Mouse (Mus musculus) E14TG2a.4 (cell line): ENCODE measurements around the gene Tmbim1.
A peak's percentile ranks its signal among the peaks of the same experiment; 100 is the strongest.

Experiments used
- H3K27me3 ChIP-seq: 2 replicates; pipeline ENCODE4 v1.6.1; 2014; ENCODE audit warnings: low read length, control low read depth; ENCODE audit not compliant: insufficient read depth
- H3K36me3 ChIP-seq: 2 replicates; pipeline ENCODE4 v1.6.1; 2014; ENCODE audit warnings: low read length, control low read depth; ENCODE audit not compliant: insufficient read depth
- H3K4me1 ChIP-seq: replicated peaks from 2 replicates; pipeline ENCODE4 v1.6.1; 2014; ENCODE audit warnings: low read depth, low read length, control low read depth
- H3K4me3 ChIP-seq: replicated peaks from 2 replicates; pipeline ENCODE4 v1.5.1; 2014; ENCODE audit warnings: mild to moderate bottlenecking, low read length
- H3K9me3 ChIP-seq: 2 replicates; pipeline ENCODE4 v1.6.1; 2014; ENCODE audit warnings: low read length, control low read depth
- CTCF ChIP-seq: conservative IDR thresholded peaks from 2 replicates; pipeline ENCODE4 v1.5.1; 2014; ENCODE audit warnings: low read length
- NANOG ChIP-seq: IDR thresholded peaks from 2 replicates; pipeline ENCODE4 v1.6.1; 2014; ENCODE audit warnings: borderline replicate concordance, low read length, mixed read lengths
- POU5F1 ChIP-seq: IDR thresholded peaks from 2 replicates; pipeline ENCODE4 v1.6.1; 2014; ENCODE audit warnings: low read length, borderline replicate concordance

The Tmbim1 gene

DNA sequence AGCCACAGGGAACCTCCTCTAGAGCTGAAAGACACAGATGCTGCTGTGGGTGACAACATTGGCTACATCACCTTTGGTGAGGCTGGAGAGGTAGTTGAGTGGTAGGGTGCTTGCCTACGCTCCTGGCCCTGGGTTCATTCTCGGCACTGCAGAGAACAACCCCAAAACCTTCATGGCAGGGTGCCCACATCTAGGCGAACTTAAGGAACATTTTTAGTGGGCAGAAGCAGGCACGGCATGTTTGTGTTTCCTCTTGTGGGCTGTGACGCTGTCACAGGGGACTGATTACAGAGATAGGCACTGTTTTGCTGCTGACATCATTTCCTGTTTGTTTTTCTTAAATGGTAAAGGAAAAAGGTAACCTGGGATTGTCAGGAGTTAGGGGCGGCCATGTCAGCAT is 42.9 kb downstream of the Tmbim1 start:
- Histone ChIP-seq H3K9me3 (no peaks in the 10 kb centered on the region), H3K36me3 (peaks cover 98% of the 10 kb centered on the region), H3K4me3 (no peak overlapping the region), H3K27me3 (no peaks in the 10 kb centered on the region), H3K4me1 (peaks cover 29% of the 10 kb centered on the region)
- no peak for TF ChIP-seq POU5F1
- no peak for TF ChIP-seq CTCF
- no peak for TF ChIP-seq NANOG

DNA sequence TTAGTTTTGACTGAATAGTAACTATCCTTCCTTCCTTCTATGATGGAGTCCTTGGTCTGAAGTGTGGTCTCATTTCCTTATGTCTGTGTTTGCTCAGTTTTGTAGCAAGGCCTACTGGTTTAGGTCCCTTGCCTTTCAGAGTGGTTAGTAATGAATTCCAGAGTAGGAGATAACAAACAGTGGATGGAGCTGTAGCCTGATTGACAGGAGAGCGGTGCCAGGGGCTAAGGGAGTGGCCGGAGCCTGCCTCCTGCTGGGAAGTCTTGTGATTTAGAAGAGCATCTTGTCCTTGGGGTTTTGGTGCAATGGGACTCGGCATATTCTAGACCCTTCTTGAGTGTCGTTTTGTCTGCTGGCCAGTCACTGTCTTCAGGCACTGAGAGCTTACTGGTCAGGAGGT is 48.6 kb downstream of the Tmbim1 start:
- H3K4me3 ChIP-seq: 0 out of 2 replicates have a peak overlapping the region, but pooled peaks have one; percentile 7
- no peaks in the 10 kb centered on the region for H3K27me3 ChIP-seq
- peaks cover 96% of the 10 kb centered on the region for H3K36me3 ChIP-seq
- peaks cover 62% of the 10 kb centered on the region for H3K4me1 ChIP-seq
- H3K9me3 ChIP-seq: no peaks in the 10 kb centered on the region
- TF ChIP-seq POU5F1 (no peak), NANOG (no peak), CTCF (no peak)

DNA sequence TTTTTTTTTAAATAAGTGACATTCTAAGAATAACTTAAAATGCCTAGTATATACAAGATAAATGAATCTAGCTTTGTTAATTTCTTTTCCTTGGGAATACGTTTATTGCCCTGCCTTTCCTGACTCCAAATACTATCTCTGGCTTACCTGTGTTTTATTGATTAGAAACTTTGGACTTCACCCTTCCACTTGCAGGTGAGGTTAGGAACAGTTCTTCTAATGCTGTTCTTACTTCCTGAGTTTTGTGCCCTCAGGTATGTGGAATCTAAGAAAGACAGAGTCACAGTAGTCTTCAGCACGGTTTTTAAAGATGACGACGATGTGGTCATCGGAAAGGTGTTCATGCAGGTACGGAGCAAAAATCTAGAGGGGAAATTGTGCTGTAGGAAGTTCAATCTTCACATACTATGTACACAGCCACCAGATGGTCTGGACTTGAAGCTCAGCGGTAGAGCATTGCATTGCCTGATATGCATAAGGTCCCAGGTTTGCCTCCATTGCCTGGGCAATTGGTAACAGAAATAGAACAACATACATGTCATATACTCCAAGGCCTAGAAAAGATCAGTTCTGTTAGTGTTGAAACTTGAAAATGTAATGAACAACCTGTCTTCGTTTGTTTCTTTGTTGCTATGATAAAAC is 49.6 kb downstream of the Tmbim1 start:
- H3K4me3 ChIP-seq: no peak overlapping the region
- H3K9me3 ChIP-seq: no peaks in the 10 kb centered on the region
- no peak for TF ChIP-seq NANOG
- TF ChIP-seq CTCF: no peak
- no peak for TF ChIP-seq POU5F1
- no peaks in the 10 kb centered on the region for H3K27me3 ChIP-seq
- peaks cover 72% of the 10 kb centered on the region for H3K4me1 ChIP-seq
- peaks cover 96% of the 10 kb centered on the region for H3K36me3 ChIP-seq

DNA sequence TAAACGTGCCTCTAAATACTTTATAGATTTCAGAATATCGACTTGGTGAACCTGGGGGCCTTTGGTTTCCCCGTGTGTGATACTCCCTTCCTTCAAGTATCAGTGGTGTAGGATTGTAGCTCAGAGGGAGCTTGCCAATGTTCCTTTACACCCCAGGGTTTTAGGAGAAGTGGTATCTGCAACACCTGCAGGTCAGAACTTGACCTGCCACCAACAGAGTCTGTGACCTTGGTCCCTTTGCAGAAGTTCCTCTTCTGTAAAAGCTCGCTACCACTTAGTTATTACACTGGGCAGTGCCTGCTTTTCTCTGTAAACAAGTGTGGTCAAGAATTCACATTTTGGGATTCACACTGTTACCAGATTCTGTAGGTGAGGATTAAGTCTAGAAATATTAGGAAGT is 55.3 kb downstream of the Tmbim1 start:
- Histone ChIP-seq H3K36me3 (peaks cover 78% of the 10 kb centered on the region), H3K27me3 (no peaks in the 10 kb centered on the region), H3K4me3 (no peak overlapping the region), H3K9me3 (no peaks in the 10 kb centered on the region), H3K4me1 (peaks cover 68% of the 10 kb centered on the region)
- TF ChIP-seq POU5F1 (no peak), NANOG (no peak), CTCF (no peak)

DNA sequence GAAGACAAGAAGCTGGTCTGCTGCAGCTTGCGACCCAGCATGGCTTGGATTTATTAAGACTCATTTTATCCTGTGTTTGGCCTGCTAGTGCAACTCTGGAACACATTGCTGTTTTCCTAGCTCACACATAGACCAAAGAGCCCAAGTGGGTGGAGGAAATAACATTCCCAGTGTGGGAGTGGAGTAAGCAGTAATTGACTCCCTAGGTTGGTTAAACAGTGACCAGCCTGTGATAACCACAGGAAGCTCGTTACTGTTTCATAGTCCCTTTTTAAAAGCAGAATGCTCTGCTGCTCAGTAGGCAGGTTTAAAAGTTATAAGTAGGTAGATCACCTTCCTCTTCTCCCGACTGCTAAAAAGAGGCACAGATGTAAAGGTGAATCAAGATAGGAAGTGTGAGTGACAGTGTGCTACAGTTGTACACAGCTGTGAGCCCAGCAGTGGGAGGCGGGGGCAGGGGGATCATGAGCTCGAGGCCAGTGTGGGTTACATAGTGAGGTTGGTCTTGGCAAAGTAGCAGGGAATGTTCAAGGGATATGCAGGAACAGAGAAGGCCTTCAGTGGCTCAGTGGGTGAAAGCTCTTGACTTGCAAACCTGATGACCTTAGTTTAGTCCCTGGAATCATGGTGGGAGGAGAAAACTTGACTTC is 56.0 kb downstream of the Tmbim1 start:
- Histone ChIP-seq H3K4me3 (no peak overlapping the region), H3K9me3 (no peaks in the 10 kb centered on the region), H3K27me3 (no peaks in the 10 kb centered on the region), H3K4me1 (peaks cover 74% of the 10 kb centered on the region), H3K36me3 (peaks cover 72% of the 10 kb centered on the region)
- TF ChIP-seq CTCF (no peak), NANOG (no peak), POU5F1 (no peak)

DNA sequence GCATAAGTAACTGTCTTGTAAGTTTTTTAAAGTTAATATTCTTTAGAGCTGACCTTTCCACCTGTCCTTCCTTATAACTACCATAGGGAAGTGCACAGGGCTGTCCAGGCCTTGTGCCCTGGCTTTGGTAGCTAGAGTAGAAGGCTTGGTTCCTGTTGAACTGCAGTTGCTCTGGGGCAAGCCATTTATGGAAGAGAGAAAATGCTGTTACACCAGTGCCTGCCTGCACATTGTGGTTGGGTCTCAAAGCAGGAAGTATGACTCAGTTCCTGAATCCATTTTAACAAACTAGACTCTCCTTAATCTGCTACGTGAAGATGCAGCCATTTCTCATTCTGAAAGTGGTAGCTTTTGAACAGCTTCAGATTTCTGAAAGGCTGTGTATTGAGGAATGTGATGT is 56.6 kb downstream of the Tmbim1 start:
- Histone ChIP-seq H3K36me3 (peaks cover 65% of the 10 kb centered on the region), H3K27me3 (no peaks in the 10 kb centered on the region), H3K9me3 (no peaks in the 10 kb centered on the region), H3K4me3 (no peak overlapping the region), H3K4me1 (peaks cover 81% of the 10 kb centered on the region)
- TF ChIP-seq POU5F1 (no peak), NANOG (no peak), CTCF (no peak)

DNA sequence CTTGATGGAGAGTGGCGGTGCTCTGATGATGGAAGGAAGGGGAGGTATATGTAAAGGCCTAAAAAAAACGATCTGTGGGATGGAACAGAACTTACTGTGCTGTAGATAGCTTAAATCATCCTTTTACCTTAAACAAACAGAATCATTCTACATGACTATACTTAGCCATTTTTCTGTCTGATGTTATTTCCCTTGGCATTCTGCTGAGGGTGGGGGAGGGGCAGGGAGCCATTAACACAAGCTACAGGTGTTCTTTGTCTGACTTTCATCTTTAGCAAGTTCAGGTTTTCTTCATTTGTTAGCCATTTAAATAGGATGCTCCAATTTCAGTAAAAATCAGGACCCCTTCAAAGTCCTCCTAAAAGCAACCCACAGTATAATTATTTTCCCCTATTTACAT is 59.9 kb downstream of the Tmbim1 start:
- peaks cover 81% of the 10 kb centered on the region for H3K4me1 ChIP-seq
- H3K27me3 ChIP-seq: no peaks in the 10 kb centered on the region
- H3K36me3 ChIP-seq: peaks cover 45% of the 10 kb centered on the region
- no peaks in the 10 kb centered on the region for H3K9me3 ChIP-seq
- peak; percentile 74 for TF ChIP-seq NANOG
- no peak for TF ChIP-seq CTCF
- no peak overlapping the region for H3K4me3 ChIP-seq

DNA sequence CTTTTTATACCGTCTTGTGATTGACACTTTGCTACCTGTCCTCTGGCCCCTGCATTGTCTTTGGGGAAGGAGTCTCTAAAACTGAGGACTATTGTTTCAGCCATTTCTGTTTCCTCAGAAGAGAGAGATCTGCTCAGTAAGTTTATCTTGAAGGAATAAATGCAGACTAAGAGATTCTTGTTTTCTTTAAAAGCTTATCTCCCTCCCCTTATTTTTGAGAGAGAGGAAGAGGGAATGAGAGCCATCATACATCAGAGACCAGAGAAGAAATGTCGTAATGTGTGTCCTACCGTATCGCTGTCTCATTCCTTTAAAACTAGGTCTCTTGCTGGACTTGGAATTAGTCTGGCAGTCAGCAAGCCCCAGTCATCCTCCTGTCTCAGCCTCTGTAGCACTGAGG is 64.6 kb downstream of the Tmbim1 start:
- no peaks in the 10 kb centered on the region for H3K9me3 ChIP-seq
- no peak overlapping the region for H3K4me3 ChIP-seq
- peaks cover 31% of the 10 kb centered on the region for H3K36me3 ChIP-seq
- H3K4me1 ChIP-seq: peaks cover 79% of the 10 kb centered on the region
- no peaks in the 10 kb centered on the region for H3K27me3 ChIP-seq
- TF ChIP-seq CTCF (no peak), NANOG (no peak), POU5F1 (no peak)

DNA sequence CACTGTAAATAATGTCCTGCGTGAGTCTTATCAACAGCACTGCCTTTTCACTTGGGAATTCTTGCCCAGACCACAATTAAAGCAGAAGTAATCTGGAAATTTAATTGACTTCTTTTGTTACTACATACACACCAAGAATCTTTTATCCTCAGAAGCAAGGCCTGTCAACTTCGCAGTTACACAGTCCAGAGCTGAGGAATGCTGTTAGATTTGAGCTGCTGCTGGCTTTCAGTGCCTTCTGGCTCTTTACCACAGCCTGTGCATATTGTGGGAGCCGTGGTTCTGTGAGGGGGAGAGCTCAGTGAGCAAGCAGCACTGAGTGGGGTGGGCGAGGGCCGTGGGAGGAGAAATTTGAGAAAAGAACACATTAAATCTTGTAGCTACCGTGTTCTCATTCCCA is 65.1 kb downstream of the Tmbim1 start:
- Histone ChIP-seq H3K36me3 (peaks cover 31% of the 10 kb centered on the region), H3K9me3 (no peaks in the 10 kb centered on the region), H3K4me1 (peaks cover 79% of the 10 kb centered on the region), H3K4me3 (no peak overlapping the region), H3K27me3 (no peaks in the 10 kb centered on the region)
- TF ChIP-seq POU5F1 (no peak), NANOG (no peak), CTCF (no peak)
